Mouse (Mus musculus) small intestine, adult 2 months (tissue): ENCODE data around the gene Zfp607b.

ENCODE experiments used
- CTCF ChIP-seq: fragments of 200-500 bp; IDR thresholded peaks from 2 replicates; pipeline ENCODE4 v1.5.1; 2012; ENCODE audit warnings: low read depth, mild to moderate bottlenecking, control low read depth, inconsistent platforms, low read length, moderate library complexity, mixed read lengths; ENCODE audit not compliant: insufficient replicate concordance, insufficient read length; ENCODE audit errors: extremely low read depth
- POLR2A ChIP-seq: fragments of 200-500 bp; IDR thresholded peaks from 2 replicates; pipeline ENCODE4 v1.6.1; 2012; ENCODE audit warnings: low read depth, mild to moderate bottlenecking, control low read depth, inconsistent platforms, low read length, moderate library complexity

DNA sequence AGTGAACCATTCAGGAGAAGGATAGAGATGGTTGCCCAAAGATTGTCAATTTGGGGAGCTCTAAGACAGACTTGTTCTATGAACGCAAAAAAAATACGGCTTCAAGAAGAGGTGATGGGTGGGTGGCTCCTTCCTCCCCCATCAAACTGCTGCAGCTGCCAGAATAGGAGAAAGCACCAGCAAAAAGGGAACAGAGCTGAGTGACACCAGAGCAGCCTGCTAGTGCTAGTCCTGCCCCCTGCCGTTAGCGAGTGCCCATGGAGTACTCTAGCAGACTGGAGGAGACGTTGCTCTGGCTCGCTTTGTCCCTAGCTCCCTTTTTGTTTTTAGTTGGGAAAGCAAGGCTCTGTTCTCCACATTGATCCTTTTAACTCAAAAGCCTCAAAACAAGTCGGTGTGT is 21.3 kb downstream of the Zfp607b start:
- TF ChIP-seq CTCF (no peak), POLR2A (no peak)
